Mouse (Mus musculus) E14TG2a.4 (cell line): ENCODE data around the gene Samd14.

ENCODE experiments used
- CTCF ChIP-seq: conservative IDR thresholded peaks from 2 replicates; pipeline ENCODE4 v1.5.1; 2014; ENCODE audit warnings: low read length
- POU5F1 ChIP-seq: IDR thresholded peaks from 2 replicates; pipeline ENCODE4 v1.6.1; 2014; ENCODE audit warnings: low read length, borderline replicate concordance

- TF ChIP-seq CTCF (no peak), POU5F1 (no peak)
Observed at GRCm38 (mm10) chr11:94974951-94975350, 34.7 kb upstream of the Samd14 start.
